15 mouse cellular contexts compared by ENCODE assay signal in genomic region chr7:79317576-79317975, GRCm38 (mm10). TPM values are rescaled to one million over a fixed set of nuclear protein-coding genes. Genes with fewer than 3 reads are reported as not detected.
DNase-seq lines count a peak whose midpoint lies in the region; ATAC-seq and TF ChIP-seq lines count a peak whose summit lies in the region.
"Had no signal": no experiment of that assay in that cellular context is flagged by ENCODE, and none has a peak within 500 bp of the region (broad histone marks: within the 10 kb centered on the region; RNA-seq: fewer than 3 reads in every experiment).

No protein-coding gene starts in this region.

- H3K4me3 ChIP-seq in kidney, embryonic 14.5 days (ENCODE audit: low read length): no peak overlapping the region
- H3K4me3 ChIP-seq in embryonic facial prominence, embryonic 10.5 days: no peak overlapping the region
- no peak overlapping the region for H3K4me3 ChIP-seq in limb, embryonic 13.5 days
- no peak overlapping the region for H3K4me3 ChIP-seq in thymus, adult 2 months (ENCODE audit: control insufficient read depth, insufficient read depth, low read length)
- no peak overlapping the region for H3K4me3 ChIP-seq in cerebellum, adult 2 months (replicated peaks; ENCODE audit: insufficient read depth, low read depth, low read length)
- H3K4me3 ChIP-seq: forebrain, embryonic 12.5 days; heart, embryonic 15.5 days had no signal

- H3K4me2 ChIP-seq in kidney, embryonic 14.5 days (replicated peaks; ENCODE audit: low read depth, low read length): no peak overlapping the region
- H3K4me2 ChIP-seq in limb, embryonic 13.5 days (replicated peaks): no peak overlapping the region
- H3K4me2 ChIP-seq: forebrain, embryonic 12.5 days; heart, embryonic 15.5 days had no signal

- 0 out of 2 replicates have a peak overlapping the region, but pooled peaks have one; percentile 1 for H3K27ac ChIP-seq in kidney, embryonic 14.5 days (ENCODE audit: low read depth, low read length)
- H3K27ac ChIP-seq in embryonic facial prominence, embryonic 10.5 days (replicated peaks): peak overlapping the region; percentile 70
- peak overlapping the region; percentile 63; the same call in 1 of the 2 replicates for H3K27ac ChIP-seq in limb, embryonic 13.5 days
- H3K27ac ChIP-seq in thymus, adult 2 months (ENCODE audit: control insufficient read depth, insufficient read depth, low read length): no peak overlapping the region
- no peak overlapping the region for H3K27ac ChIP-seq in cerebellum, adult 2 months (ENCODE audit: insufficient read depth, low read length)
- H3K27ac ChIP-seq: forebrain, embryonic 12.5 days; heart, embryonic 15.5 days had no signal

- no peaks in the 10 kb centered on the region for H3K36me3 ChIP-seq in kidney, embryonic 14.5 days (ENCODE audit: control insufficient read depth, insufficient read depth, low read length)
- H3K36me3 ChIP-seq in embryonic facial prominence, embryonic 10.5 days (replicated peaks): no peaks in the 10 kb centered on the region
- no peaks in the 10 kb centered on the region for H3K36me3 ChIP-seq in limb, embryonic 13.5 days
- H3K36me3 ChIP-seq in thymus, adult 2 months (ENCODE audit: control insufficient read depth, insufficient read depth, low read length): no peaks in the 10 kb centered on the region
- H3K36me3 ChIP-seq: forebrain, embryonic 12.5 days; heart, embryonic 15.5 days had no signal

- H3K4me1 ChIP-seq in kidney, embryonic 14.5 days (ENCODE audit: control insufficient read depth, insufficient read depth, low read length): peaks cover 44% of the 10 kb centered on the region
- peaks cover 65% of the 10 kb centered on the region for H3K4me1 ChIP-seq in embryonic facial prominence, embryonic 10.5 days
- H3K4me1 ChIP-seq in limb, embryonic 13.5 days: peaks cover 66% of the 10 kb centered on the region
- H3K4me1 ChIP-seq in thymus, adult 2 months (replicated peaks; ENCODE audit: control insufficient read depth, insufficient read depth, low read length): peaks cover 29% of the 10 kb centered on the region
- H3K4me1 ChIP-seq in cerebellum, adult 2 months (ENCODE audit: control insufficient read depth, insufficient read depth, low read length): peaks cover 24% of the 10 kb centered on the region

- H3K9ac ChIP-seq in kidney, embryonic 14.5 days (ENCODE audit: low read depth, low read length): no peak overlapping the region
- no peak overlapping the region for H3K9ac ChIP-seq in limb, embryonic 13.5 days
- H3K9ac ChIP-seq: forebrain, embryonic 12.5 days; heart, embryonic 15.5 days had no signal

- no peak for ATAC-seq in kidney, embryonic 14.5 days (ENCODE audit: low FRiP score, low TSS enrichment)
- ATAC-seq in limb, embryonic 13.5 days (ENCODE audit: low FRiP score, low read depth): no peak

- H3K9me3 ChIP-seq in kidney, embryonic 14.5 days (ENCODE audit: control insufficient read depth, low read length): no peaks in the 10 kb centered on the region
- H3K9me3 ChIP-seq in embryonic facial prominence, embryonic 10.5 days: no peaks in the 10 kb centered on the region
- H3K9me3 ChIP-seq in limb, embryonic 13.5 days: no peaks in the 10 kb centered on the region
- H3K9me3 ChIP-seq: forebrain, embryonic 12.5 days; heart, embryonic 15.5 days had no signal

- DNase-seq in kidney, postnatal 25 days: no peak
- peak; percentile 43 for DNase-seq in 3134 (ENCODE audit: extremely low read depth, insufficient read length, low spot score)
- DNase-seq in embryonic facial prominence, embryonic 10.5 days (ENCODE audit: low spot score): no peak
- no peak for DNase-seq in thymus, adult 2 months
- no peak for DNase-seq in cerebellum, adult 2 months
- DNase-seq: cerebellum, adult 11-12 months; kidney, postnatal 14 days; lung, postnatal 36 days; midbrain, embryonic 14.5 days; right cerebral cortex, postnatal 4 days; thymus, postnatal 36 days had no signal

- H3K27me3 ChIP-seq in kidney, embryonic 14.5 days (ENCODE audit: control insufficient read depth, insufficient read depth, low read length): no peaks in the 10 kb centered on the region
- no peaks in the 10 kb centered on the region for H3K27me3 ChIP-seq in embryonic facial prominence, embryonic 10.5 days (replicated peaks; ENCODE audit: low read depth, poor library complexity, severe bottlenecking)
- no peaks in the 10 kb centered on the region for H3K27me3 ChIP-seq in limb, embryonic 13.5 days
- no peaks in the 10 kb centered on the region for H3K27me3 ChIP-seq in thymus, adult 2 months (ENCODE audit: control insufficient read depth, insufficient read depth, low read length)
- H3K27me3 ChIP-seq in cerebellum, adult 2 months (ENCODE audit: control insufficient read depth, insufficient read depth, low read length): no peaks in the 10 kb centered on the region
- H3K27me3 ChIP-seq: forebrain, embryonic 12.5 days; heart, embryonic 15.5 days had no signal

- no peak for TF ChIP-seq POLR2A in thymus, adult 2 months (IDR thresholded peaks at IDR 0.05; ENCODE audit: control insufficient read depth, extremely low read depth, insufficient read depth, low read length, poor library complexity)
- no peak for TF ChIP-seq POLR2A in cerebellum, adult 2 months (IDR thresholded peaks at IDR 0.05; ENCODE audit: borderline replicate concordance, insufficient read depth, low read length)

- TF ChIP-seq CTCF in thymus, adult 2 months (IDR thresholded peaks at IDR 0.05; ENCODE audit: borderline replicate concordance, control insufficient read depth, extremely low read depth, insufficient read depth, low read length, poor library complexity): no peak
- no peak for TF ChIP-seq CTCF in cerebellum, adult 2 months (IDR thresholded peaks at IDR 0.05; ENCODE audit: borderline replicate concordance, insufficient read depth, low read depth, low read length)

- 81% methylated on average over 7 of the region's 7 CpGs for WGBS in kidney, embryonic 14.5 days
- WGBS in embryonic facial prominence, embryonic 10.5 days: 77% methylated on average over 7 of the region's 7 CpGs
- 65% methylated on average over 7 of the region's 7 CpGs for WGBS in limb, embryonic 13.5 days
- 96% methylated on average over 7 of the region's 7 CpGs for WGBS in thymus, adult 2 months
- WGBS in cerebellum, adult 2 months: 74% methylated on average over 7 of the region's 7 CpGs

RNA-seq across cellular contexts. Expression of gene Abhd2, which starts 44.6 kb away (rescaled TPM):
- polyA plus RNA-seq in kidney, embryonic 14.5 days (2014; fragmentation: Nextera tagmentation; extraction: Ambion mirVana): 10.2 and 12.6 TPM in 2 replicates
- 8.7 TPM in 2 replicates for polyA plus RNA-seq in embryonic facial prominence, embryonic 10.5 days (2016; fragmentation: Nextera tagmentation; extraction: Ambion mirVana)
- 9.0 and 10.7 TPM in 2 replicates for polyA plus RNA-seq in limb, embryonic 13.5 days (2015; fragmentation: Nextera tagmentation; extraction: Ambion mirVana)
- 32.5 and 34.0 TPM in 2 replicates for polyA plus RNA-seq in thymus, adult 2 months (2012; rRNA removed)
- 22.0 and 25.3 TPM in 2 replicates for polyA plus RNA-seq in cerebellum, adult 2 months (2012; rRNA removed)

Comparison
In these comparisons a context has a peak if more than half of its experiments do, and no peak if none do; other contexts are left out.
1. H3K27ac ChIP-seq: peak in kidney, embryonic 14.5 days (single experiment), embryonic facial prominence, embryonic 10.5 days (single experiment) and limb, embryonic 13.5 days (single experiment); none in thymus, adult 2 months (single experiment) and cerebellum, adult 2 months (single experiment).